Mouse (Mus musculus): ENCODE measurements around the gene Prkca.

Prkca gene

DNA sequence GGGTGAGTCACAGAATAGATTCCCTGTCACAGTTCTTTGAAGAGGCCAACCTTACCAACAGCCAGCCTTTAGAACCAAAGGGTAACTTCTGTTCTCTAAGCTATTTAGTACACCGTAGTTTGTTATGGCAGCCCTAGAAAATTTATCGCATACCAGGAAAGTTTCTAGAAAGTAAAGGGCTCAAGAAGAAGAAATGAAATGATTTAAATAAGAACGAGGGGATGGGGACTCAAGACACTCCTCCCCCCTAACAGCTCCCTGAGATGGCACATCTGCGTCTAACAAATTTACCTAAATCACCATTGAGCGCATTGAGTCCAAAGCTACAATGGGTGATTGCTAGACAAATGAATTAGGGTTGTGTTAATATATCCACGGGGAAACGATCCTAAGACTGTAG, 140.9 kb downstream of the Prkca start:
- DNase-seq: no peak

DNA sequence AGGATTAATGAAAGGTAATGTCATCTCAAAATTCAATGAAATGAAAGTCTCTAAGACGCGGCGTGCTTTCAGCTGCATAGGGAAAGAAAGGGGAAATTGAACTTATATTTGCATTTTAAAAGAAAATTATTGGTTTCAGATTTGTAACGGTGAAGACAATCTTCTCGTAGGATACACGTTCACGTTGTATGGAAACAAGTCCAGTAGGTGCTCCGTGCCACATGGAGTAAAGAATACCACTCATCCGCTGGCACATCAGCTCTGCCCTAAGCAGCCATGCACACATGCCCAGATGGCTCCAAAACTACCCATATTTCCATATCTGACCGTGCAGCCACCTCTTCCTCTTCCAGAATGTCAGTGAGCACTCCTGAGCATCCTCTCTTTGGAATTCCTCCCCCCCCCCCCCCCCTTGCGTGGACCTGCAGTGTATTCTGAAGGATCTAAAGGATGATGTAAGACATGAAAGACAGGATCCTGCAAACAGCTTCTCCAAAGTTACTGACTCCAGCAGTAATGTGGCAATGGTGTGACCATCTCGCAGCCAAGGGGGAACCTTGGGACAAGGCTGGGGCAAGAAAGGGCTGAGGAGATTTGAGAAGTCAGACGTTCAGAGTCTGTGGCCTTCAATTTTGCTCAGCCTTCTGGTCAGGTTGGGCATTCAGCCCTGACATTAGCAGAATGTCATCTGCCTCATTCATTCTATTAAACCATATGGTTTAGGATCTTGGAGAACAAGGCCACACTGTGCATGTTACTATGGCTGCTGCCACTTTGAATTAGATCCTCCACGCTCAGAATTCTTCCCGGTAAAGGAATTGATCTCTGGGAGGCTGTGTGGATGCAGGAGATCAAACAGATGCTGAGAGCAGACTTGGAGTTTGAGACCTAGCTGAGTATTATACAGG, 142.8 kb downstream of the Prkca start:
- peak; percentile 28 to 29 for DNase-seq

GRCm38 (mm10) chr11:108199429-108199985, 144.2 kb downstream of the Prkca start:
- no peak for DNase-seq

- DNase-seq: no peak
These were observed 145.1 kb downstream of the Prkca start for GRCm38 (mm10) chr11:108198592-108198991.

DNA sequence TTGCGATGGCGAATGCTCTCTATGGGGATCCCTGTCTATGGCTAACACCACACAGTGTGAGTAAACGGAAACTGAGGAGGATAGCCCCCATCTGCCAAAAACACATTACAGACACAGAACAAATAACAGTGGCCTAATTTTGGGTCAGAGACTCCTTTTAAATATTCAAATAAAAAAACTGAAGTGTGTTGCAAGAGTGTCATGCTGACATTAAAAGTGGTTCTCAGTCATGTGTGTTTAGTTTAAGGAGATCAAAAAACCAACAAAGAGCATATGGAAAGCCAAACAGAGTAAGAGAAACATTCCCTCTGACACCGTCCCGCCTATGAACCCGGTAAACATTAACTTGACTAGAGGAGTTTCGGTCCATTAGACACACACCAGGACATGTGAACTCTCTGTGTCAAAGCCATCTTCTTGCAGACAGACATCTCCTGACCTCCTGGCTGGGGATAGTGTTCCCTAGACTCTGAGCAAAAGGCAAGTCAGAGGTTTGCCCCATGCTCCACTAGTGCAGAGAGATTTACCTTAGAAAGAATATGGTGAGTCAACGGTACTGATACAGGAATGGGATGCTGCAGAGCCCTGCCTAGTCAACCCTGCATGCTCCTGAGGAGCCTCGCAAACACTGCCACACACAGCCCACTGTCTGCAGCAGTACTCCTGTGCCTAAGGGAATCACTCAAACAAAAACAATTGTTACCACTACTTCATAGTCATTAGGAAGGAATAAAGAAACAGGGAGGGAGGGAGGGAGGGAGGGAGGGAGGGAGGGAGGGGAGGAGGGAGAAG, 146.1 kb downstream of the Prkca start:
- no peak for DNase-seq

DNA sequence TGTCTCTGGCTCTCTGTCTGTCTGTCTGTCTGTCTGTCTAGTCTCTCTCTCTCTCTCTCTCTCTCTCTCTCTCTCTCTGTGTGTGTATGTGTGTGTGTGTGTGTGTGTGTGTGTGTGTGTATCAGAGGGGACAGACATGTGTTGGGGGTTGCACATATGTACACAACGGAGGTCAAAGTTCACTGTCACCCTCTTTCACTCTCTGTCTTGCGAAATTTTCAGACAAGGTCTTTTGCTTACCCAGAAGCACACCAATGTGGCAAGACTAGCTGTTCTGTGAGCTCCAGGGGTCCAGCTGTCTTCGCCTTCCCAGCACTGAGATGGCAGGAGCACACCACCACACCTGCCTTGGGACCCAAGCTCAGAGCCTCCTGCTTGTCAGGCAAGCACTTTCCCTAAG, 146.9 kb downstream of the Prkca start:
- DNase-seq: no peak

DNA sequence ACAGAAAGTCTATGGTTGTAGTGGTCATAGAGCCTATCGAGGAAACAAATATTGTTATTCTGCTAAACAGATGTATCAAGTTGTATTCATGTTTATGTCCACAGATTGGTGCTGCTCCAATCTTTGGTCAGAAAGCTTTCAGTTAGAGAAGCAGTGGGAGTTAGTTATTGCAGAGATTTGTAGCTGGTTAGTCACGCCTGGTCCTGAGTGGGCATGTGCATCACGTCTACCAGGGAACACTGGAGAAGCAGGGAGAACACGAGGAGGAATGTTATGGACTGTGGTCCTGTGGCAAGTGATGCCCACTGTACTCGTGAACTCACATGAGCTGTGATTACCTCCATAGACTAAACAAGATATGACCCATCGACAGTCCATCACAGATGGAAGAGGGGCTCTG, 153.4 kb downstream of the Prkca start:
- no peak for DNase-seq

DNA sequence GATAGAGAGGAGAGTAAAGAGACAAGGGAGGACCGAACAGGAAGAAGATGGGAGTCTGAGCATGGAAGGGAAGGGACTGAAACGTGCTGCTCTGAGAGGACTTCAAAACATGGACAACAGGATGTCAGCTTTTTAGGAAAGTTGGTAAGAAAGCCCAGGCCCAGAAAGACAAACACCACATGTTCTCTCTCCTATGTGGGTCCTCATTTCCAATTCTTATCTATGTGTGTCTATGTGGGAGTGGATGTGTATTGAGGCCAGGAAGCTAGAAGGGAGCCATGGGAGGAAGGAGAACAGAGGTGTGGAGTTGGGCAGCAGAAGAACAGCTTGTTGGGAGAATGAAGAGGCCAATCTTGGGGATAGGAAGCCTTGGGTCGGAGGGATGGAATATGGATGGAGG, 154.4 kb downstream of the Prkca start:
- DNase-seq: no peak

- DNase-seq: no peak
These were observed 161.3 kb downstream of the Prkca start for GRCm38 (mm10) chr11:108182421-108182820.

GRCm38 (mm10) chr11:108181012-108181713, 162.6 kb downstream of the Prkca start:
- DNase-seq: no peak

DNA sequence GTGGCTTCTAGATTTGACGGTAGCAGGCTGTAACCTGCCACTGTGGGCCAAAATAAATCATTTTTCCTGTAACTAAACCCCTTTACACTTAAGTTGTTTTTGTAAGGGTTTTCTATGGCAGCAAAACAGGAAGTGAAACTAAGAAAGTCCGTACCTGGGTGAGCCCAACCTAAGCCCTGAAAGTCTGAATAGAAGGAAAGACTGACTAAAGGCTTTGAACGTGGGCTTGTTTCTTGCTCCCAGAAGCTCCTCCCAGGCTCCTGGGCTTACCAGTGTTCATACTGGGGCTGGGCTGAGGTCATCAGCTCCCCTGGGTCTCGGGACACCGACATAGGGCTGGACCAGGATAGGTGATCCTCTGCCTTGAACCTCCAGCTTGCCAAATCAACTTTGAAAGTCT, 164.9 kb downstream of the Prkca start:
- no peak for DNase-seq

DNA sequence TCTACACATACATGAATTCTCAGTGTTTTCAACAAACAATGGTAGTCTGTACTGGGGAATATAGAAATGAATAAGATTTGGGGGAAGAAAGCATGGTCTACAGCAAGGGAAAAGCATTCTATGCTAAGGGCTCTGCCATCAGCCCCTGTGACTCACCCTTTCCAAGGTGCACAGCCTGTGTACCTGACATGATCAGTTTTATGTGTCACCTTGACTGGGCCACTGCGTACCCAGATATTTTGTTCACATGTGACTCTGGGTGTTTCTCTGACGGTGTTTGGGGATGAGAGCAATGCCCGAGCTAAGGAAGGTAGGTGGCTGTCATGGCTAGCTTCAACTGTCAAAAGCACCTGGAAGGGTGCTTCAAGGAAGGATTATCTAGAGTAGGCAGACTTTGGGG, 165.5 kb downstream of the Prkca start:
- DNase-seq: no peak

GRCm38 (mm10) chr11:108176715-108177114, 167.0 kb downstream of the Prkca start:
- no peak for DNase-seq

- DNase-seq: no peak
These were observed 171.8 kb downstream of the Prkca start for GRCm38 (mm10) chr11:108171917-108172316.

- DNase-seq: no peak
These were observed 172.5 kb downstream of the Prkca start for GRCm38 (mm10) chr11:108171260-108171659.

- no peak for DNase-seq
These were observed 173.6 kb downstream of the Prkca start for GRCm38 (mm10) chr11:108170107-108170506.

GRCm38 (mm10) chr11:108165725-108166124, 178.0 kb downstream of the Prkca start:
- DNase-seq: no peak

DNA sequence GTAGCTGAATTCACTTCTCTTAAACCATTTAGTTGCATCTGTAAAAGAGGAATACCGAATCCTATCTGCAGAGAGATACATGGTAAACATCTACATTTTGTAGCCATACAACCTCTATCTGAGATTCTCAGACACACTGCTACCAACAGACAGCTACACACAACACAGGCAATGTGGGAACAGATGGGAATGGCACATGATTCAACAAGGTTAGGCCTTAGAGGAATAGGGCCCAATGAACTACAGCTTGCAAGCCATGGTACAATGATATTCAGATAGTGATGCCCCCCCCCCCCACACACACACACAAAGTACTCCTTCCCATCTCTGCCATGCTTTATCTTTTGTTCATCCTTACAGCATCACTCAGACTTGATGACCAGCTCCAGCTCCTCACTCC, 181.1 kb downstream of the Prkca start:
- DNase-seq: no peak

GRCm38 (mm10) chr11:108162110-108162509, 181.6 kb downstream of the Prkca start:
- no peak for DNase-seq

- DNase-seq: no peak
These were observed 183.7 kb downstream of the Prkca start for GRCm38 (mm10) chr11:108160056-108160455.

GRCm38 (mm10) chr11:108158046-108158445, 185.7 kb downstream of the Prkca start:
- no peak for DNase-seq

GRCm38 (mm10) chr11:108157074-108157473, 186.7 kb downstream of the Prkca start:
- DNase-seq: no peak

- DNase-seq: no peak
These were observed 187.6 kb downstream of the Prkca start for GRCm38 (mm10) chr11:108156107-108156506.

Data from cerebellum, postnatal 10 days (tissue).